Mouse (Mus musculus) thymus, postnatal 36 days (tissue): ENCODE measurements around the gene Ppil1.
A peak's percentile ranks its signal among the peaks of the same experiment; 100 is the strongest.

ENCODE experiments used
- DNase-seq, 2 experiments: peaks; one replicate each; pipeline ENCODE4 v3.0.0; 2022; ENCODE audit warnings: mixed read lengths in 2 of 2

Gene Ppil1

DNA sequence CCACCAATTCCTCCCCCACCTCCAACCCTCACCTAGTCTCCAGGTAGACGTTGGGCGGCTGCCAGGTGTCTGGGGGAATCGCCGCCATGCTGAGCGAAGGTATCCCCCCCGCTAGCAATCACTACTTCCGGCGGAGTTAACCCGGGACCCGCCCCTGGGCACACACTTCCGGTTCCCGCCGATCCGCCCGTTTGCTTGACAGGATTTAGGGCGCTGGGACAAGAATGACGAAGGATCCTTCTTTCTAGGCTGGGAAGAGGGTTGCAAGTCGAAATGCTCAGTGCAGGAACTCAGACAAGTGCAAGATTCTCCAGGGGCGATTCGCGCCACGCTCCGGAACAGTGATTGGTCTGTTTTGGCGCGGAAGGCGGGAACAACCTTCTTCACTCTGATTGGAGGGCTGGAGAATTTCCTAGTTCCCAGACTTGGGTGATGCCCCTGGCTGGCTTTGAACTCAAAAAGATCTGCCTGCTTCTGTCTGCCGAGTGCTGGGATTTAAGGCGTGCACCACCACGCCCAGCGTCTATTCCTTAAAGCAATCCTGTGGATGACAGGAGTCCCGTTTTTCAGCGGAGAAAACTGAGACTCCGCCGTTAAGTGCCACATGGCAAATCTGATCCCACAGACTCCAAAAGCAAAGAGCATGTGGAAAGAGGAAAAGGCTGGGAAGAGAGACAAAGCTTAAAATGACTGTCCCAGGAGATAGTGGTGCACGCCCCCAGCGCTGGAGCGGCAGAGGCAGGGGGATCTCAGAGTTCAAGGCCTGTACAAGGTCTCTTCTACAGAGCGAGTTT lies at the start of gene Ppil1:
Ppil1 (minus strand) TSS at position 347 of the 794 bp plus-strand sequence.
- peak; percentile 82 to 83 for DNase-seq

DNA sequence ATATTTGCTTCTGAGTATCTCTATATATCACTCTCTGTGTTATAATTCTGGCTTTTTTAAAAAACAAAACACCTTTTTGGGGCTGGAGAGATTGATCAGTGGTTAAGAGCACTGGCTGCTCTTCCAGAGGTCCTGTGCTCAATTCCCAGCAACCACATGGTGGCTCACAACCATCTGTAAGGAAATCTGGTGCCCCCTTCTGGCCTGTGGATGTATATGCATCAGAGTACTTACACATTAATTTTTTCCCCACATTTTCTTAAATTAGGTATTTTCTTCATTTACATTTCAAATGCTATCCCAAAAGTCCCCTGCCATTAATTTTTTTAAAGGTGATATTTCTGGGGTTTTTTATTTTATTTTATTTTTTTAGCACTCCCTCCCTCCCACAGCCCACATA lies 49.3 kb upstream of the Ppil1 start:
- DNase-seq: no peak

DNA sequence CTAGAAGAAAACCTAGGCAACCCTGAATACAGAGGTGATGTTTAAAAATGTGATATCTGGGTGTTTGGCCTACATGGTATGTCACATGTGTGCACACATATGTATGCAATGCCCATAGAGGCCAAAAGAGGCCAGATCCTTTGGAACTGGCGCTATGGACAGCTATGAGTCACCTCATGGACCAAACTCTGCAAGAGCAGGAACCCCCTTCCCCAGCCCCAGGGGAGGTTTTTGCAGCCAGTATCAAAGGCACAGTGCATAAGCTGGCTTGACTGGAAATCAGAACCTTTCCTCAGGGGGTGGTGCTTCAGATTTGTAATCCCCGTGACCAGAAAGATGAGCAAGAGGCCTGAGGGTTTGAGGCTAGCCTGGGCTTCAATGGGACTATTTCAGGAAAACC lies 48.1 kb upstream of the Ppil1 start:
- no peak for DNase-seq

DNA sequence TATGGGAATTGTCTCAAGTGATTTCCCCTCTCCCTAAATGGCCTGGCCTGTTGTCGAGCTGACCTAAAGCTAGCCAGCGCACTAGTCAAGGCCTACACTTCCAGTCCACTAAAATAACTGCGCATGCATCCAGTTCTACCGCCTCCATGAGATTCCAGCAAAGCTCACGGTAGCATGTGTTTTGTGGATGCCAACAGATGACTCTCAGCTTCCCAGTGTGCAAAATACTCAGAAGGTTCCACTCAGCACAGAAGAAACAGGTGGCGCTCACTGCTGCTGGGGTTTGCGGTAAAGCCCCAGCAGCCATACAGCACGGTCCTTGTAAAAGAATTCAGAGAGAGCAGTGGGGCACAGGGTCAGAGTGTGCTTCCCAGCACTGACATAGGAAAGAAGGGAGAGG lies 47.6 kb upstream of the Ppil1 start:
- no peak for DNase-seq

DNA sequence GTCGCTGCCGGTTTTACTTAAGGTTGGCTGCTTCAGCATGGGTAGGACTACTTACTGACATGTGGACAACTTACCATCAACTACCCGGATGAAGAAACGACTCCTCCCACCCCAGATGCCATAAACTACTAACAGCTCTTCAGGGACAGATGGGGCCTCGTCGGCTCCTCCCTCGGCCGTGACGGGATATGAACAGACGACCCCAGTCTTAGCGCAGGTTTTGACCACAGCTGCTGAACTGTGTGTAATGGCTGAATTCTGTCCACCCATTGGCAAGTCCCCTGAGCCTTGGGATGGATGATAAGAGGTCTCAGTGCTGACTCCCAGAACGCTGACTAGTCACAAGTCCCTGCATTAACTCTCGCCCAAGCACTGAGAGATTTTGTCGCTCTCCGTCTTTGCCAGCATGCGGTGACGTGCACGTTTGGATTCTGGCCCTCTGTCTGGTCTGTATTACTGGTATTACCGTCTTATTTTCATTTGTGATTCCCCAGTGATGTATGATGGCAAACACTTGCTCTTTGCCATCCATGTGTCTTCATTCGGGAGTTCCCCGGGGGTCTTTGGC lies 46.2 kb upstream of the Ppil1 start:
- no peak for DNase-seq

DNA sequence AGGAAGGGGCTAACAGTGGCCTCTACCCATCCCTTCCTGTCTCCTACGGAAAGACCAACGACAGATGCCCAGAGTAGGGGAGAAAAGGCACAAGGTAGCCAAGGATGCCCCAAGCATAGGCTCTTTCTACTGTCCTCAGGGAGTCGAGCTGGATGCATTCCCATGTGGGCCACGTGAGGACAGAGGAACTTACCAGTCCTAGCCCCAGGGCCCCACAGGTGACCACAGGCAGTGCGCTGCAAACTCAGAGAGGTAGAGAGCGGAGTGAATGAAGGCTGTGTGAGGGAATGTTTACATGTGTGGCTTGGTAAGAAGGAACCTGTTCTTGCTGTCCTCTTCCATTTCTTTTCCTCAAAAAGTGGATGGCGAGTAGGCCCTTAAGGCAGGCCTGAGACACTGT lies 41.9 kb upstream of the Ppil1 start:
- peak; percentile 13 to 33 for DNase-seq

DNA sequence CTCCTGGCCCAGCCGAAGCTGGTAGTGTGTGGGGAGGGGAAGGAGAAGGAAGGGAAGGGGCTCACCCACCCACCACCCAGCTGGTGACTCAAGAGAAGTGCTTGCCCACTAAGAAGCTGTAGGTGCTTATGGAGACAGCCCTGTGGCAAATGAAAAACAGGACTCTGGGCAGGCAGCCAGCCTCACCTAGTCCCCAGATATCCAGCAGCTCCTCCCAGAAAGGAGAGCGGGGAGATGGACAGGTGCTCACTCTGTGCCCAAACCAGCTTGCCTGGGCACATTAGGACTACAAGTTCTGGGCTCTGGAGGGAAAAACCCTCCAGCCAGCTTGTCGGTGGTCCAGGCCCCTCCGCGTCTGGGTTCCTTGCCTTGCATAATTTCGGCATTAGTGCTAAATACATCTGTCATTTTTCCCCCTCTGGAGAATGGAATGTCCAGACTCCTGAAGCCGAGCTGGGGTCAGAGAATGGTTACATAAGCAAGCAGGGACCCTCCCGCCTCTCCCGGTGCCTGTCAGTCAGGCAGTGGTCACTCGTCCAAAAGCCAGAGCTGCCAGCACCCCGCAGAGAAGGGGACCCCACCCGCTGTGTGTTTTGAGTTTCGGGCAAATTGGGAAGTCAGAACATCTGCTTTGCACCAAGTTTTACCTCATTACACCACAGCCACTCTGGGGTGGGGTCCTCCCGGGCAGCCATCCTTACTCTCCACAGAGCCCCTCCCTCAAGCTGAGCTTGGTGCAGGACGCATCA lies 41.2 kb upstream of the Ppil1 start:
- DNase-seq: peak; percentile 18 to 27

DNA sequence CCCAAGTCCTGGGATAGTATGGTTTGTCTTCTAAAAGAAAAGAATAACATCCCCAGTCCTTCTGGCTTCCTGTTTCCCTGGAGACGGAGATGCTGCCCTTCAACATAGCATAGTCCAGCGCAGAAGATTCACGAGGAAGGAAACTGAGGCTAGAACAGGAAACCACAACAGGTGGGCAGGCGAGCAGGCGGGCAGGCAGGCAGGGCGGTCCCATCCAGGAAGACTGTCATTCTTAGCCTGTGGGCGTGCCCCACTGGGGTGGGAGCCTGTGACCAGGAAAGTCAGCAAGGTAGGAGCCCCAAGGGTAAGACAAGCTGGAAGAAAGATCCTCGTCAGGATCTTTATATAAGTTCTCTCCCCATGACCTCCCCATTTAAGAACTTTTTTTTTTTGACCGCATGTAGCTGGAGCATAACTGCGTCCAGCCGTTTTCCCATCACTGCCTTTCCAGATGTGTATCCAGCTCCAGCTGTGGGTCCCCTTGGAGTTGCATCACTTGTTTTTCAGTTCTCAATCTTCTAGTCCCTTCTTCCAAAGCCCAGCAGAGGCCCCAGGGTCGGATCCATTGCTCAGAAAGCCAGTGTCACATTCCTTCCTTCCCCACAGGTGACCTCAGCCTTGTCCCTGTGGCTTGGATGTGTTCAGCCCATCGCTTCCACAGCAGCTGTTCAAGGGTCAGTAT lies 40.5 kb upstream of the Ppil1 start:
- peak; percentile 65 to 78 for DNase-seq

DNA sequence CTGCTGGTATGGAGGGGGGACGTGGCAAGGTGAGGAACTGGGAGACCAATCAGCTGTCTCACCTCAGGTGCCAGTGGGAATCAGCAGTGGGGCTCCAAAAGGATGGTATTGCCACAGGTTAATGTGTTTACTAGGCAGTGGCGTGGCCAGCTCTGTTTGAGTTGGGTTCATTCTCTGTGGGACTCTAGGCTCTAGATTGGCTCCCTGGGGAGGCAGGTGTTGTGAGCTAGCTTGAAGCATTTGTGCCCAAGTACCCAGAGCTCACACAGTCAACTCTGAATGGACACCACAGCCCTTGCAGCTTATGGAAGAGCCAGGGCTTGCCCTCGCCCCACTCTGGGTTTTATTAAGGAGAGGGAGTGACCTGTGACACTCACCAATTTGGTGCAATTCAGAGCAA lies 39.9 kb upstream of the Ppil1 start:
- DNase-seq: peak in 1 of 2 experiments; percentile 17

DNA sequence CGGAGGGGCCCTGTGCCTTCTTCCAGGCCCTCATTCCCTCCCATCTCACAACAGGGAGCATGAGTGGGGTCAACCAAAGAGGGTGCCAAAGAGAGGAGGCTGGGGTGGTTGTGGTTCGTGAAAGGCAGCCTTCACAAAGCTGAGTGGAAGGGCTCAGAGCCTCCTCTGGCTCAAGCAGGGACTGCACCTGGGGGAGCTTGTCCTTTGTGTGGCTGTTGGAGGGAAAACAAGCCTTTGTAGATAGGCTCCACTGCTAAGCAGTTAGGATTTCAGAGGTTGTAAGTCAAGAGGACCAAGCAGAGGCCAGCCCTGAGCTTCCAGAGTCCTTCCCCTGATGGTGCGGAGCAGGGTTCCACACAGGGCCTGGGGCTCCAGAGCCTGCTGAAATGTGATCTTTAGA lies 39.1 kb upstream of the Ppil1 start:
- peak; percentile 57 to 68 for DNase-seq

DNA sequence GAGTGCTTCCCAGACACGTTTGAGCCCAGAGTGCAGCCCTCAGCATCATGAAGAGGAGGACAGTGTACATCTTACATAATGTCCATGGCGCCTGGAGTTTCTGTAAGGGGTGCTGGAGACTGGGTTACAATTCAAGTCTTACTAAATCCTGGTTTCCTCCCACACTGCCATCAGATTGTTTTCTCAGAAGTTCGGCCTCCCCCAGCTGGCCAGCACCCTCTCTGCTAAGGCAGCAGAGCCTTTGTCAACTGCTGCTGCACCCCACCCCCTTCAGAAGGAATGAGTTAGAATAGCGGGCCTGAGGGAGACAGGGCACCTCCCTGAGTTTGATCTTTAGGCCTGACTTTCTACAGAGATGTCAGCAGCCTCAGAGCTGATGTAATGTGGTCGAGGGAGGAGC lies 38.2 kb upstream of the Ppil1 start:
- no peak for DNase-seq

DNA sequence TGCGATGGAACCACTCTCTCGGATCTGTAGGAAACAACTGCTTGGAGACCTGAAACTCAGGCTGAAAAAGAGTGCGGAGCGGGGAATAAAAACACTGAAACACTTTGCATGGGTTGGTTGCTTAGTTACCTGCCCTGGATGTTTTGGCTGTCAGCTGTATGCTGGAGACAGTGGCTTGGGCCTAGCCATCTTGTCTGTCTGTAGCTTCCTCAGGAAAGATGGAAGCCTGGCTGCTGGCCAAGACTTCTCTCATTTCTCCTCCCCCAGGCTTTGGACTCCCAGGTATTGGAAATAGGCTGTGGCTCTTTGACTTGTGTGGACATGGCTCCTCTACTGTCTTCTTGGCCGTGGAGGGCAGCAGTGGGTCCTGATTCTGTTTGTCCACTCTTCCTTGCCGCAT lies 37.4 kb upstream of the Ppil1 start:
- DNase-seq: no peak

DNA sequence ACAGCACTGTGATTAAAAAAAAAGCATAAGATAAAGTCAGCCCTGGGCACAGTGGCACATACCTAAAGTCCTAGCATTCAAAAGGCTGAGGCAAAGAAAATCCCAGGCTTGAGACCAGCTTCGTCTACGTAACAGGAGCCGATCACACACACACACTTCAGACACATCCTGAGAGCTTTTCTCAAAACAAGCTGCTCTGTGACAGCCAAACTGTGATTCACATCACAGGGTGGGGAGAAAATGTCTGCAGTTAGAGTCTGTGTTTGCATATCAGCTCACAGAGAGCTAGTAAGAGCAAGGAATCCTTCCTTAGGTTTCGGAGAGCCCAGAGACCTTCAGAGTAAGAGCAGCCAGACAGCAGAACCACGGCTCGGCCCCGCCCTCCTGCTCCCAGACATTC lies 36.9 kb upstream of the Ppil1 start:
- no peak for DNase-seq

DNA sequence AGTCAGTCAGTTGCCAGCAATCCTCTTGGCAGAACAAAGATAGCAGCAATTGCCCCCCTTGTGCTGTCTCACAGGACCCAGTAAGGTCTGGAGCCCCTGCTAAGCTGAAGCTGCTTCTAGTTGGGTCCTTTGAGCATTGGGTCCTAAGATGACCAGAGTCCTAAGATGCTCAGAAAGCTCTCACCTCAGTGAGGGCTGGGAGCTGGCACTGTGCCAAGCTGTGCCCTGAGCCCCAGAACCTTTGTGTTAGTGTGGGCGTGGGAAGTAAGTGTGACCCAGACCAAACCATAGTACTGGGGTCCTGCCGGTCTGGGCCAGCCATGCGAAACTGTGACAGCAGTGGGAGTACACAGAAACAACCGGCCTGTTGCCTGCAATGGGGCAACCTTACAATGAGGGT lies 35.3 kb upstream of the Ppil1 start:
- DNase-seq: no peak

DNA sequence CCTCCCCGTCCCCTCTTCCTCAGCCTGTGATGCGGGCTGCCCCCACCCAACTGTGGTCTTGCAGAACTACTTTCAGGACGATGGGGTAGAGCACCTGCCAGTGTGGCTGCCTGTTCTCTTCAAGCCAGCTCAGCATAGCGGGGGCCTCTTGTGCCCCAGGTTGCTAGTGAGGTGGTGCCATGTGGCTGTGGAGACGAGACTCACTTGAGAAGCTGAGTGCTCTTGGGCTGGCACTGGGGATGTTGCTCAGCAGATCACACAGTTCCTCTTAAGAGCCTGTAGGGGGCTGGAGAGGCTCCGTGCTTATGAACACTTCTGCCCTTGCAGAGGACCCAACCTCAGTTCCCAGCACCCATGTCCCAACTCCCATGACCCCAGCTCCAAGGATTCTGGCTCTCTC lies 33.8 kb upstream of the Ppil1 start:
- DNase-seq: peak; percentile 13 to 54

DNA sequence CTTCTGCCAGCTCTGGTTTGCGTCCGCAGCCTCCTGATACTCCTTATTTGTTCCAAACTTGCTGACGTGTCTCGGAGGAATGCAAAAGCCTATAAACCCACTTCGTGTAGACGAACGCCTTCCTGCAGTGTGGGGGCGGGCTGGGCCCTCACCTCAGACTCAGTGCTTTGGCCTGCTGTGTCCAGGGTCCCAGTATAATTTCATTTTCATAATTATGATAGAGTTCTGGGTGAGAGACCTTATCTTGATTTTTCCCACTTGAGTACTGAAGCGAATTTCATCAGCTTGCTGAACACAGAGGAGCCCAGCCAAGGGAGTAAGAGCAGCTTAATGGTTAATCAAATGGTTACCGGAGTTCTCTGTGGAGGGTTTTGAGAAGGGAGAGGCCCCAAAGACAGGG lies 33.3 kb upstream of the Ppil1 start:
- no peak for DNase-seq

DNA sequence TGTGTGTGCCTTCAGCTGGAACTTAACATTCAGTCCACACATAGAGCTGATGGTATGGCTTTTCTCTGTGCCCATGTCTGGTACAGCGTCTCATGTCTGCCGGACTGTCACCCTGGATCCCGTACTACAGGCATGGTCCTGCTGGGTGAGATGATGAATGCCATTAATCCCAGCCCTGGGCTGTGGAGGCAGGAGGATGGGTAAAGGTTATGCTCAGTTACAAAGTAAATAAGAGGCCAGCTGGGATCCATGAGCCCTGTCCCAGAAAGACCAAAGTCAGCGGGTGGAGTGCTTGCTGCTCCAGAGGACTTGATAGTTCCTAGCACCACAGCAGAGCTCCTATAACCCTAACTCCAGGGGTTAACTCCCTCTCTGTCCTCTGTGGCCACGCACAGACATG lies 31.8 kb upstream of the Ppil1 start:
- DNase-seq: no peak

DNA sequence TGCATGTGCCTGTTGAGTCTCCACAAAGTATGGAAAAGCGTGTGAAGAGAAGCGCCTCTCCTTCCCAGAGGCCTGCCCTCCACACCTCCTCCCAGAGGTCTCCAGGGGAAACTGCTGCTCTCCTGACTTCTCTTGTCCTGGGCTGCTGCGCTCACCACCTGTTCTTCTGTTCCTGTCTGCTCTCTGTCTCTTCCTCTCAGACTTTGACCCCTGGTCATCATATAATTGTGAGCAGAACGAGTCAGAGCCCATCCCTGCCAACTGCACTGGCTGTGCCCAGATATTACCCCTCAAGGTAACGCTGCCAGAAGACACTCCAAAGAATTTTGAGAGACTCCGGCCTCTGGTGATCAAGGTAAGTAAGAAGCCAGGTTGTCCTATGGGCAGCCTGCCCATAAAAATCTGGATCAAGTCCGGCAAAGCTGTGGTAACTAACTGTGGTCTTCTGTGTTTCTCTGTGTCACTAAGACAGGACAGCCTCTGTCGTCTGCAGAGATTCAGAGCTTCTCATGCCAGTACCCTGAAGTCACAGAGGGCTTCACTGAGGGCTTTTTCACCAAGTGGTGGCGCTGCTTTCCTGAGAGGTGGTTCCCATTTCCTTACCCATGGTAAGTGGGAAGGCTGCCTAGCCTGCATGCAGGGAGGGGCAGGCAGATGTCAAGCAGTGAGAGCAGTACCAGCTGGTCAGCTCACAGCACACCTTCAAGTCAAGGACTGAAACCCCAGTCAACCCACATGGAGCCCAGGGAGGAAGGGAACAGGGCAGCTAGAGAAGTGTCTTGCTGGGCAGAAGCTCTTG lies 30.0 kb upstream of the Ppil1 start:
- DNase-seq: no peak

DNA sequence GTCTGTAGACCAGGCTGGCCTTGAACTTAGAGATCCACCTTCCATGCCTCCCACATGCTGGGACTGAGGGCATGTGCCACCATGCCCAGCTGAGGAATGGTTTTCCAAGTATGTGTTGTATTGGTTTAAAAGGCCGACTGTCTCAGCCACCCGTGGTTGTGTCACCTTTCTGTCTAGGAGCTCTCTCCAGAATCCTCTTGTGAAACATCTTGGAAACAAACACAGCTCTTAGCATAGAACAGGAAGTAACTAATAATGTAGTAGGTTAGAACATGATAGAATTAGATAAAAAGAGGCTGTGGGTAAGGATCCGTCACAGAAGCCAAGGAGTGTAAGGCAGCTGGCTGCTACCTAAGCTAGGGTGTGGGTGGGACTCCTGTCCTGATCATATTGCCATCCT lies 29.0 kb upstream of the Ppil1 start:
- no peak for DNase-seq

DNA sequence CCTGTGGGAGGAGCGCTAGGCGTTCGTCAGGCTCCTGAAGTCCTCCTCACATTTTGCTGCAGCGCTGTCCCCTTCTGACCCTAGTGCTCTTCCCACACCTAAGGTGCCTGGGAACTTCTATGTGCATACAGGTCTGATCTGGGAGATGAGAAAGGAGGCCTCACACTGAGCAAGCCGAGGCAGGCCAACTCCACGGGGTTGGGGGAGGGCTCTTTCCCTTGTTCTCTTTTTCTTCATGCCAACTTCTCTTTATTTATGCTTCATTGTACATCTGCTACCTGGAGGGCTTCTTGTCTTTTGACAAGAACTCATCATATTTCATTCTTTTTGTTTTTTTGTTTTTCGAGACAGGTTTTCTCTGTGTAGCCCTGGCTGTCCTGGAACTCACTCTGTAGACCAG lies 27.8 kb upstream of the Ppil1 start:
- no peak for DNase-seq

DNA sequence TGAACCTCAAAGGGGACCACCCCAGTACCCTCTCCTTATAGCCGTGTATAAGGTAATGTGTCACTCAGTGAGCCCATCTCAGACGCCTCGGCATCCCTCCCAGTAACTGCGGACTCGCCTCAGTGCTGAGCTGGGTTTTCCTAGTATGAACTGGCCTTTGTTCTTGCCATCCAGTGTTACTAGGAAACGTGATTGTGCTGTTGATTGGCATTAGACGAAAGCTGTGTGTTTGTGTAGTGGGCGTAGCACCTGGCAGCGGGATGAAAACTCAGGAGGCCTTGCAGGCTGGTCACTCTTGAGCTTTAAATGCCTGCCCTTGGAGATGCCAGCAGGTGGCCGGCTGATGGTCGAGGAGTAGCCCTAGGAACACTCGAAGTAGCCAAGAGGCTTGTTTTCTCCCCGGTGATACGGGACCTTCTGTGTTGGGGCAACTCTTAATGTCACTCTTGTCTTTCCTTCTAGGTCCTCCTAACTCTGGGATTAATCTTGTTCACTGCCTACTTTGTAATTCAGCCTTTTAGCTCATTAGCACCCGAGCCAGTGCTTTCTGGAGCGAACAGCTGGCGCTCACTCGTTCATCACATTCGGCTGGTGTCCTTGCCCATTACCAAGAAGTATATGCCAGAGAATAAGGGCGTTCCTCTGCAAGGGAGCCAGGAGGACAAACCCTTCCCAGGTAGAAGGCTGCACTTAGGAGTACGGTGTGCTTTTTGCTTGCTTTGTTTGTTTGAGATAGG lies 18.4 kb upstream of the Ppil1 start:
- DNase-seq: no peak

DNA sequence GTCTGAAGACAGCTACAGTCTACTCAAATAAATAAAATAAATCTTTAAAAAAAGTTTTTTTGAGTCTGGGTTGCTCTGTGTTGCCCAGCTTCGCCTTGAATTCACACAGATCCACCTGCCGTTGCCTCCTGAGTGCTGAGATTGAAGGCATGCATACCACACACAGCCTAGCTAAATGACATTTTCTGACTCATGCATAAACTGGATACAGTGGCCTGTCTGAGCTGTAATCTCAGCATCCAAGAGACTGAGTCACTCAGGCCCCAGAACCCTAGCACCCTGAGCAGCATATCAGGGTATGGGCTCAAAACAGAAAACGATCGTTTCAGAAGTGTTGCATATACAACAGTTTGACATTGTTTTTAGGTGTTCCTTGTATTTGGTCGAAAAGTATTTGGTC lies 17.6 kb upstream of the Ppil1 start:
- no peak for DNase-seq
